Comparison of ENCODE assay signal across 18 mouse cellular contexts in the genomic region with DNA sequence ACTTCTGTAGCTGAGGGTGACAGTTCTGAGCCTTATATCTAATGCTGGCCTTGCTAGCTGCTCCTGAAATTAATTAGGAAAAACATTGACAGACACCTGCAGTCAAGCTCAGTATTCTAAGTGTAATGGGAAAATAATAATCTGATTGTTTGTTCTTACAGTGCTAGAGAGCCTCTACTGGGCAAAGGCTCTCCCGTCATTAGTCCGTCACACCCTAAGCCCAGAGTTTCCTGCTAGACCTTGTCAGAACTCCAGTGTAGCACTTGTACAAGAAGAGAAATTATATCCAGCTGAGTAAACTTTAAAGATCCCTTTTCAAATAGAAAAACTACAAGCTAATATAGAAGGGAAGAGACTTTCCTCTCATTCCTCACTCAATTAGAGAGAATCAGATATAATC. TPM values are rescaled to one million over a fixed set of nuclear protein-coding genes. Genes with fewer than 3 reads are reported as not detected.
DNase-seq lines count a peak whose midpoint lies in the region; ATAC-seq and TF ChIP-seq lines count a peak whose summit lies in the region.
"Had no signal": no experiment of that assay in that cellular context is flagged by ENCODE, and none has a peak within 500 bp of the region (broad histone marks: within the 10 kb centered on the region; RNA-seq: fewer than 3 reads in every experiment).

No protein-coding gene starts in this region.

- no peak overlapping the region for H3K4me3 ChIP-seq in heart, adult 2 months
- no peak overlapping the region for H3K4me3 ChIP-seq in liver, embryonic 12.5 days
- no peak overlapping the region for H3K4me3 ChIP-seq in embryonic facial prominence, embryonic 13.5 days
- H3K4me3 ChIP-seq in liver, embryonic 15.5 days (replicated peaks) = no peak overlapping the region
- H3K4me3 ChIP-seq: heart, embryonic 12.5 days; left cerebral cortex, adult 2 months; midbrain, embryonic 12.5 days had no signal

- H3K9me3 ChIP-seq in liver, embryonic 12.5 days (replicated peaks) = no peaks in the 10 kb centered on the region
- H3K9me3 ChIP-seq in embryonic facial prominence, embryonic 13.5 days = no peaks in the 10 kb centered on the region
- no peaks in the 10 kb centered on the region for H3K9me3 ChIP-seq in liver, embryonic 15.5 days (replicated peaks)
- H3K9me3 ChIP-seq: heart, embryonic 12.5 days; midbrain, embryonic 12.5 days had no signal

- TF ChIP-seq CTCF in heart, adult 2 months (IDR thresholded peaks at IDR 0.05) = peak; percentile 56

- H3K9ac ChIP-seq in heart, adult 2 months (ENCODE audit: low read depth, low read length) = no peak overlapping the region
- H3K9ac ChIP-seq in liver, embryonic 12.5 days = peak overlapping the region; percentile 7; the same call in 1 of the 2 replicates
- H3K9ac ChIP-seq in embryonic facial prominence, embryonic 13.5 days = no peak overlapping the region
- no peak overlapping the region for H3K9ac ChIP-seq in liver, embryonic 15.5 days
- H3K9ac ChIP-seq: heart, embryonic 12.5 days; hindbrain, embryonic 14.5 days; midbrain, embryonic 12.5 days had no signal

- no peak overlapping the region for H3K27ac ChIP-seq in heart, adult 2 months
- peak overlapping the region; percentile 38; the same call in 1 of the 2 replicates for H3K27ac ChIP-seq in liver, embryonic 12.5 days
- no peak overlapping the region for H3K27ac ChIP-seq in embryonic facial prominence, embryonic 13.5 days
- H3K27ac ChIP-seq in liver, embryonic 15.5 days (replicated peaks) = peak overlapping the region; percentile 24; the same call in 1 of the 2 replicates
- H3K27ac ChIP-seq: hindbrain, embryonic 14.5 days; left cerebral cortex, adult 2 months; midbrain, embryonic 12.5 days had no signal

- peaks cover 18% of the 10 kb centered on the region for H3K36me3 ChIP-seq in heart, adult 2 months (ENCODE audit: control insufficient read depth, insufficient read depth, low read length)
- H3K36me3 ChIP-seq in liver, embryonic 12.5 days = peaks cover 56% of the 10 kb centered on the region
- peaks cover 22% of the 10 kb centered on the region for H3K36me3 ChIP-seq in embryonic facial prominence, embryonic 13.5 days
- H3K36me3 ChIP-seq in liver, embryonic 15.5 days (replicated peaks) = peaks cover 37% of the 10 kb centered on the region

- H3K4me2 ChIP-seq in liver, embryonic 12.5 days = no peak overlapping the region
- no peak overlapping the region for H3K4me2 ChIP-seq in embryonic facial prominence, embryonic 13.5 days
- no peak overlapping the region for H3K4me2 ChIP-seq in liver, embryonic 15.5 days
- H3K4me2 ChIP-seq: heart, embryonic 12.5 days; hindbrain, embryonic 14.5 days; midbrain, embryonic 12.5 days had no signal

- peaks cover 7% of the 10 kb centered on the region for H3K4me1 ChIP-seq in heart, adult 2 months (ENCODE audit: control insufficient read depth, insufficient read depth, low read length)
- H3K4me1 ChIP-seq in liver, embryonic 12.5 days = peaks cover 92% of the 10 kb centered on the region
- H3K4me1 ChIP-seq in embryonic facial prominence, embryonic 13.5 days = peaks cover 22% of the 10 kb centered on the region
- H3K4me1 ChIP-seq in liver, embryonic 15.5 days (replicated peaks) = peaks cover 89% of the 10 kb centered on the region

- peaks cover 5% of the 10 kb centered on the region for H3K79me2 ChIP-seq in heart, adult 2 months (replicated peaks; ENCODE audit: control insufficient read depth, insufficient read depth, low read length)

- WGBS in heart, adult 2 months = 32% methylated on average over 2 of the region's 2 CpGs
- WGBS in liver, embryonic 12.5 days (ENCODE audit: insufficient replicate concordance) = 70% methylated on average over 2 of the region's 2 CpGs
- WGBS in embryonic facial prominence, embryonic 13.5 days = 41% methylated on average over 2 of the region's 2 CpGs
- 65% methylated on average over 2 of the region's 2 CpGs for WGBS in liver, embryonic 15.5 days (ENCODE audit: insufficient replicate concordance)

- TF ChIP-seq EP300 in heart, adult 2 months (IDR thresholded peaks at IDR 0.05; ENCODE audit: insufficient read depth, low read depth, low read length) = no peak

- no peak for ATAC-seq in liver, embryonic 12.5 days
- 0 out of 2 replicates have a peak, but pooled peaks have one; percentile 23 for ATAC-seq in embryonic facial prominence, embryonic 13.5 days (ENCODE audit: insufficient number of reproducible peaks, insufficient read depth, low FRiP score, low TSS enrichment, low read depth)
- no peak for ATAC-seq in liver, embryonic 15.5 days (ENCODE audit: insufficient read depth)
- ATAC-seq in erythroid progenitor cell, adult 5-6 weeks (replicated peaks; ENCODE audit: low FRiP score, poor library complexity, severe bottlenecking) = no peak

- no peak for TF ChIP-seq POLR2A in heart, adult 2 months (IDR thresholded peaks at IDR 0.05; ENCODE audit: insufficient read depth, low read depth, low read length)

- intact Hi-C loops in heart, adult 2 months (cut with DNase I) = no loop called here
- intact Hi-C loops in gastrocnemius, postnatal 36 days (cut with DNase I) = no loop called here

- H3K27me3 ChIP-seq in heart, adult 2 months (ENCODE audit: control insufficient read depth, insufficient read depth, low read length) = no peaks in the 10 kb centered on the region
- H3K27me3 ChIP-seq in liver, embryonic 12.5 days (replicated peaks) = no peaks in the 10 kb centered on the region
- no peaks in the 10 kb centered on the region for H3K27me3 ChIP-seq in embryonic facial prominence, embryonic 13.5 days
- no peaks in the 10 kb centered on the region for H3K27me3 ChIP-seq in liver, embryonic 15.5 days
- H3K27me3 ChIP-seq: heart, embryonic 12.5 days; midbrain, embryonic 12.5 days had no signal

- DNase-seq in heart, adult 2 months = no peak
- DNase-seq in heart, adult 18-20 months = no peak
- no peak for DNase-seq in liver
- no peak for DNase-seq in gastrocnemius, postnatal 36 days
- DNase-seq: adrenal gland, adult 2 months; cerebellum, postnatal 25 days; gastrocnemius, postnatal 14 days; kidney, adult 11 months; right cerebral cortex, postnatal 4 days; thymus, adult 18-20 months had no signal

RNA-seq across cellular contexts. Expression of gene Snx3, which starts 21.1 kb away (rescaled TPM):
- 100 to 1,000 TPM; 164 to 179 TPM for total RNA-seq in heart, adult 2 months (2021)
- polyA plus RNA-seq in heart, adult 2 months (2012; rRNA removed) = 258 and 403 TPM in 2 replicates
- total RNA-seq in heart, adult 18-20 months (2021) = 100 to 1,000 TPM; 173 to 184 TPM
- polyA plus RNA-seq in liver, embryonic 12.5 days (2016; fragmentation: Nextera tagmentation; extraction: Ambion mirVana) = 291 and 307 TPM in 2 replicates
- 307 and 355 TPM in 2 replicates for polyA plus RNA-seq in embryonic facial prominence, embryonic 13.5 days (2015; fragmentation: Nextera tagmentation; extraction: Ambion mirVana)
- 251 and 260 TPM in 2 replicates for polyA plus RNA-seq in liver, embryonic 15.5 days (2015; fragmentation: Nextera tagmentation; extraction: Ambion mirVana)
- total RNA-seq in erythroid progenitor cell, adult 5-6 weeks (2015; ENCODE audit: low replicate concordance) = 260 and 279 TPM in 2 replicates
- 105 and 119 TPM in 2 replicates for total RNA-seq in erythroid progenitor cell, adult 5-6 weeks (2017; ENCODE audit: low replicate concordance)
- total RNA-seq in gastrocnemius, postnatal 36 days (2021) = 100 to 1,000 TPM; 140 to 160 TPM

RNA-seq across cellular contexts. Expression of gene Afg1l, which starts 44.5 kb away (rescaled TPM):
- 10 to 100 TPM; 28.6 to 31.3 TPM for total RNA-seq in heart, adult 2 months (2021)
- 22.3 and 36.8 TPM in 2 replicates for polyA plus RNA-seq in heart, adult 2 months (2012; rRNA removed)
- 10 to 100 TPM; 31.8 to 32.7 TPM for total RNA-seq in heart, adult 18-20 months (2021)
- polyA plus RNA-seq in liver, embryonic 12.5 days (2016; fragmentation: Nextera tagmentation; extraction: Ambion mirVana) = 3.2 and 3.3 TPM in 2 replicates
- 6.7 and 7.1 TPM in 2 replicates for polyA plus RNA-seq in embryonic facial prominence, embryonic 13.5 days (2015; fragmentation: Nextera tagmentation; extraction: Ambion mirVana)
- 2.3 and 2.7 TPM in 2 replicates for polyA plus RNA-seq in liver, embryonic 15.5 days (2015; fragmentation: Nextera tagmentation; extraction: Ambion mirVana)
- 0.84 TPM in 1 of 2 replicates, not detected in the other for total RNA-seq in erythroid progenitor cell, adult 5-6 weeks (2015; ENCODE audit: low replicate concordance)
- 0.77 and 1.7 TPM in 2 replicates for total RNA-seq in erythroid progenitor cell, adult 5-6 weeks (2017; ENCODE audit: low replicate concordance)
- 10 to 100 TPM in 1 of 2 experiments, 1 to 10 TPM in 1; 8.5 to 10.5 TPM for total RNA-seq in gastrocnemius, postnatal 36 days (2021)

Comparison
In these comparisons a context has a peak if more than half of its experiments do, and no peak if none do; other contexts are left out.
1. H3K27ac ChIP-seq: peak in liver, embryonic 12.5 days (single experiment) and liver, embryonic 15.5 days (single experiment); none in heart, adult 2 months (single experiment) and embryonic facial prominence, embryonic 13.5 days (single experiment).